Mouse (Mus musculus): ENCODE results near the gene Tmem110. TPM values are rescaled to one million over a fixed set of nuclear protein-coding genes. Genes with fewer than 3 reads are reported as not detected.

The Tmem110 gene
- total RNA-seq, 2 experiments from 2014 or later: 7.5 to 8.5 TPM

- no peak for DNase-seq
- intact Hi-C loops (cut with DNase I; ENCODE audit: low total_unique reads): no loop called here
Measured at GRCm38 (mm10) chr14:30857990-30858389, 32.6 kb downstream of the Tmem110 start.

- intact Hi-C loops (cut with DNase I; ENCODE audit: low total_unique reads): loop anchor here (5.0 kb wide), 1 partner anchor 164 kb away; no protein-coding TSS in a partner anchor
- no peak for DNase-seq
Measured at GRCm38 (mm10) chr14:30861421-30862125, 36.2 kb downstream of the Tmem110 start.

- DNase-seq: no peak
- intact Hi-C loops (cut with DNase I; ENCODE audit: low total_unique reads): loop anchor here (5.0 kb wide), 1 partner anchor 165 kb away; no protein-coding TSS in a partner anchor
Measured at GRCm38 (mm10) chr14:30862368-30862767, 37.0 kb downstream of the Tmem110 start.

- DNase-seq: no peak
- intact Hi-C loops (cut with DNase I; ENCODE audit: low total_unique reads): no loop called here
Measured at GRCm38 (mm10) chr14:30865311-30865710, 39.9 kb downstream of the Tmem110 start.

- intact Hi-C loops (cut with DNase I; ENCODE audit: low total_unique reads): no loop called here
- peak; percentile 85 for DNase-seq
Measured at GRCm38 (mm10) chr14:30867042-30867441, 41.7 kb downstream of the Tmem110 start.

GRCm38 (mm10) chr14:30868826-30869225 lies 43.4 kb downstream of the Tmem110 start:
- intact Hi-C loops (cut with DNase I; ENCODE audit: low total_unique reads): no loop called here
- DNase-seq: no peak

GRCm38 (mm10) chr14:30869391-30869801 lies 44.0 kb downstream of the Tmem110 start:
- intact Hi-C loops (cut with DNase I; ENCODE audit: low total_unique reads): no loop called here

GRCm38 (mm10) chr14:30870206-30871147 lies 45.1 kb downstream of the Tmem110 start:
- intact Hi-C loops (cut with DNase I; ENCODE audit: low total_unique reads): no loop called here
- no peak for DNase-seq

More at GRCm38 (mm10) chr14:30869391-30869801, 44.0 kb downstream of the Tmem110 start:
- DNase-seq: no peak

GRCm38 (mm10) chr14:30874095-30874700 lies 48.8 kb downstream of the Tmem110 start:
- intact Hi-C loops (cut with DNase I; ENCODE audit: low total_unique reads): no loop called here
- no peak for DNase-seq

- no peak for DNase-seq
Measured at GRCm38 (mm10) chr14:30875130-30875865, 49.9 kb downstream of the Tmem110 start.

GRCm38 (mm10) chr14:30875955-30876354 lies 50.6 kb downstream of the Tmem110 start:
- intact Hi-C loops (cut with DNase I; ENCODE audit: low total_unique reads): no loop called here
- no peak for DNase-seq

More at GRCm38 (mm10) chr14:30875130-30875865, 49.9 kb downstream of the Tmem110 start:
- intact Hi-C loops (cut with DNase I; ENCODE audit: low total_unique reads): no loop called here

- DNase-seq: no peak
- intact Hi-C loops (cut with DNase I; ENCODE audit: low total_unique reads): no loop called here
Measured at GRCm38 (mm10) chr14:30876451-30876850, 51.1 kb downstream of the Tmem110 start.

GRCm38 (mm10) chr14:30877827-30878226 lies 52.4 kb downstream of the Tmem110 start:
- DNase-seq: no peak
- intact Hi-C loops (cut with DNase I; ENCODE audit: low total_unique reads): no loop called here

- peak; percentile 65 for DNase-seq
- intact Hi-C loops (cut with DNase I; ENCODE audit: low total_unique reads): no loop called here
Measured at GRCm38 (mm10) chr14:30878958-30879571, 53.7 kb downstream of the Tmem110 start, which contains the start of gene Mustn1. TSS of gene Mustn1 (plus strand) at chr14:30879200.

- intact Hi-C loops (cut with DNase I; ENCODE audit: low total_unique reads): loop anchor here (10.0 kb wide), 1 partner anchor 65 kb away; the partner anchor contains the start of gene Itih1
- peak; percentile 62 for DNase-seq
Measured at GRCm38 (mm10) chr14:30879794-30880193, 54.4 kb downstream of the Tmem110 start.

- intact Hi-C loops (cut with DNase I; ENCODE audit: low total_unique reads): loop anchor here (10.0 kb wide), 1 partner anchor 65 kb away; the partner anchor contains the start of gene Itih1
- no peak for DNase-seq
Measured at GRCm38 (mm10) chr14:30880251-30880650, 54.9 kb downstream of the Tmem110 start.

- intact Hi-C loops (cut with DNase I; ENCODE audit: low total_unique reads): loop anchor here (10.0 kb wide), 1 partner anchor 64 kb away; the partner anchor contains the start of gene Itih1
- DNase-seq: peak; percentile 64
Measured at GRCm38 (mm10) chr14:30880811-30881717, 55.7 kb downstream of the Tmem110 start.

Data from gastrocnemius, postnatal 14 days (tissue).